Mouse (Mus musculus): Measurements from ENCODE around the gene Scube1. TPM values are rescaled to one million over a fixed set of nuclear protein-coding genes. Genes with fewer than 3 reads are reported as not detected.

Gene Scube1
- polyA plus RNA-seq, 1 experiment from 2014 or later = 12.6 TPM

- H3K27me3 ChIP-seq (replicated peaks; ENCODE audit: control insufficient read depth, insufficient read depth, low read length) = no peaks in the 10 kb centered on the region
- H3K36me3 ChIP-seq (ENCODE audit: control insufficient read depth, insufficient read depth, low read length) = peaks cover 96% of the 10 kb centered on the region
- ATAC-seq (ENCODE audit: low read depth) (no peak; the same call in 1 of the 2 replicates), DNase-seq (ENCODE audit: low spot score) (no peak)
- H3K9ac ChIP-seq (ENCODE audit: low read depth, low read length) = no peak overlapping the region
- 63% methylated on average over 7 of the region's 8 CpGs for WGBS
- no peak overlapping the region for H3K4me2 ChIP-seq (ENCODE audit: low read depth, low read length)
- no peak overlapping the region for H3K4me3 ChIP-seq (ENCODE audit: low read depth, low read length)
- H3K27ac ChIP-seq (replicated peaks; ENCODE audit: low read depth, low read length) = no peak overlapping the region
- H3K4me1 ChIP-seq (ENCODE audit: control insufficient read depth, insufficient read depth, low read length) = no peaks in the 10 kb centered on the region
- no peaks in the 10 kb centered on the region for H3K9me3 ChIP-seq (ENCODE audit: control insufficient read depth, low read length)
These were observed 141.2 kb downstream of the Scube1 start for GRCm38 (mm10) chr15:83583419-83584156.

DNA sequence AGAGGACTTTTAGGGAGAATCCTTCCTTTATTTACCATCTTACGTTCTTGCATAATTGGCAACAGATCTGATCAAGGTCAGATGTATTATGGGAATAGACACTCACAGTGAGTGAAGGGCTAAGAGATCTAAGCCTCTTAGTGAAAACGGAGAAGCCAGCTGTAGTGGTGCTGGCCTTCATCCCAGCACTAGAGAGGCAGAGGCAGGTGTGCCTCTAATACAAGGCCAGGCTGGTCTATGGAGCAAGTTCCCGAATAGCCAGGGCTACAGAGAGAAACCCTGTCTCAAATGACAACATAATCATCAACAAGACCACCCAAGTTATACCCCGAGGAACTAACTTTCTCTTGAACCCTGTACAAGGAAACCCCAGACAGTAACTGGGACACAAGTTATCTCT lies 141.9 kb downstream of the Scube1 start:
- Histone ChIP-seq H3K27ac (replicated peaks; ENCODE audit: low read depth, low read length) (no peak overlapping the region), H3K27me3 (replicated peaks; ENCODE audit: control insufficient read depth, insufficient read depth, low read length) (no peaks in the 10 kb centered on the region), H3K9ac (ENCODE audit: low read depth, low read length) (no peak overlapping the region), H3K4me2 (ENCODE audit: low read depth, low read length) (no peak overlapping the region), H3K4me3 (ENCODE audit: low read depth, low read length) (no peak overlapping the region), H3K9me3 (ENCODE audit: control insufficient read depth, low read length) (no peaks in the 10 kb centered on the region), H3K36me3 (ENCODE audit: control insufficient read depth, insufficient read depth, low read length) (peaks cover 96% of the 10 kb centered on the region), H3K4me1 (ENCODE audit: control insufficient read depth, insufficient read depth, low read length) (no peaks in the 10 kb centered on the region)
- 49% methylated on average over 4 of the region's 4 CpGs for WGBS
- DNase-seq (ENCODE audit: low spot score) = peak; percentile 55
- ATAC-seq (ENCODE audit: low read depth) = peak; percentile 42; the same call in 1 of the 2 replicates

- no peaks in the 10 kb centered on the region for H3K27me3 ChIP-seq (replicated peaks; ENCODE audit: control insufficient read depth, insufficient read depth, low read length)
- DNase-seq (ENCODE audit: low spot score) (no peak), ATAC-seq (ENCODE audit: low read depth) (no peak)
- H3K9me3 ChIP-seq (ENCODE audit: control insufficient read depth, low read length) = no peaks in the 10 kb centered on the region
- no peaks in the 10 kb centered on the region for H3K4me1 ChIP-seq (ENCODE audit: control insufficient read depth, insufficient read depth, low read length)
- H3K4me2 ChIP-seq (ENCODE audit: low read depth, low read length) = no peak overlapping the region
- H3K27ac ChIP-seq (replicated peaks; ENCODE audit: low read depth, low read length) = no peak overlapping the region
- WGBS = 88% methylated on average over 9 of the region's 9 CpGs
- H3K9ac ChIP-seq (ENCODE audit: low read depth, low read length) = no peak overlapping the region
- H3K36me3 ChIP-seq (ENCODE audit: control insufficient read depth, insufficient read depth, low read length) = peaks cover 76% of the 10 kb centered on the region
- H3K4me3 ChIP-seq (ENCODE audit: low read depth, low read length) = no peak overlapping the region
These were observed 148.2 kb downstream of the Scube1 start for GRCm38 (mm10) chr15:83576651-83577050.

DNA sequence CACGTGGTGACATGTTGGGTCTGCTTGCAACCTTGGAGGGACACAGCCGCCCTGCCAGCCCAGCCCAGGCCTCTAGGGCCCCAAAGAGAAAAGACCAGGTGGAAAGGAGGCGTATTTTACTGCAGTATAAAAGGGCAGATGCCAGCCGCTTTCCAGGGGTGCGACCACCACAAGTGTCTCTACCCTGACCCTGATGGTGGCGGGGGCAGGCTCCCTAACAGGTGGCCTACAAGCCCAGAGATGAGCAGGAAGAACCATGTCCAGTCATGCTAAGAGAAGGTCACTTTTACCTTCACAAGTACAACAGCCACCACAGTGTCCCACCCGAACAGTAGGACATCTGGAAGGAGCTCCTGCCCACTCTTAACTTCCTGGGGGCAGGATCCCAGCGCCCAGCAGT lies 149.3 kb downstream of the Scube1 start:
- Histone ChIP-seq H3K9me3 (ENCODE audit: control insufficient read depth, low read length) (no peaks in the 10 kb centered on the region), H3K27ac (replicated peaks; ENCODE audit: low read depth, low read length) (no peak overlapping the region), H3K9ac (ENCODE audit: low read depth, low read length) (no peak overlapping the region), H3K36me3 (ENCODE audit: control insufficient read depth, insufficient read depth, low read length) (peaks cover 65% of the 10 kb centered on the region), H3K27me3 (replicated peaks; ENCODE audit: control insufficient read depth, insufficient read depth, low read length) (no peaks in the 10 kb centered on the region), H3K4me1 (ENCODE audit: control insufficient read depth, insufficient read depth, low read length) (no peaks in the 10 kb centered on the region), H3K4me2 (ENCODE audit: low read depth, low read length) (no peak overlapping the region), H3K4me3 (ENCODE audit: low read depth, low read length) (no peak overlapping the region)
- WGBS = 93% methylated on average over 8 of the region's 8 CpGs
- no peak for DNase-seq (ENCODE audit: low spot score)
- no peak for ATAC-seq (ENCODE audit: low read depth)

DNA sequence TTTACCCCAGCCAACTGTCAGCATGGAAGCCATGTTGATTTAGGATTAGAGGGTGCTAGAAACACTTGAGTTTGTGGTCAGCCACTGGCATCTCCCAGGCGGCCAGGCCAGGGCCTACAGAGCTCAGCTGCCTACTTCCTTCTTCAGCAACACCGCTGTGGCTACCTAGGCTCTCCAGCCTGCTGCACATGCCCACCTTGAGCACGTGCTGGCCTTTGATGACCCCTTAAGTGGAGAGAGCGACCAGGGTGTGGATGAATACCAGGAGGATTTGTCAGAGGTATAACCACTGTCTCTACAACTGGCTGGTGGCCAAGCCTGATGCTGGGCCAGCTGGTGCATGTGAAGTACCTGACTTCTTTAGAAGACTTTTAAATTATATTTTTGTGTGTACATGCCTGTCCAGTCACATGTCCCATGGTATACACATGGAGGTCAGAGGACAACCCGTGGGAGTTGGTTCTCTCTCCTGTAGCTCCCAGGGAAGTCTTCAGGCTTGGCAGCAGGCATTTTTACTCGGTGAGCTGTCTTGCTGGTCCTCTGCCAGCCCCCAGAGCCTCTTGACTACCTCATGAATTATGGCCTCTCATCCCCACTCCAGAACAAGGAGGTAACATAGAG lies 150.0 kb downstream of the Scube1 start:
- Histone ChIP-seq H3K4me2 (ENCODE audit: low read depth, low read length) (no peak overlapping the region), H3K27me3 (replicated peaks; ENCODE audit: control insufficient read depth, insufficient read depth, low read length) (no peaks in the 10 kb centered on the region), H3K27ac (replicated peaks; ENCODE audit: low read depth, low read length) (no peak overlapping the region), H3K4me1 (ENCODE audit: control insufficient read depth, insufficient read depth, low read length) (no peaks in the 10 kb centered on the region), H3K9me3 (ENCODE audit: control insufficient read depth, low read length) (no peaks in the 10 kb centered on the region), H3K4me3 (ENCODE audit: low read depth, low read length) (no peak overlapping the region), H3K36me3 (ENCODE audit: control insufficient read depth, insufficient read depth, low read length) (peaks cover 58% of the 10 kb centered on the region), H3K9ac (ENCODE audit: low read depth, low read length) (no peak overlapping the region)
- ATAC-seq (ENCODE audit: low read depth) (no peak), DNase-seq (ENCODE audit: low spot score) (no peak)
- 77% methylated on average over 6 of the region's 6 CpGs for WGBS

GRCm38 (mm10) chr15:83573606-83574005 lies 151.2 kb downstream of the Scube1 start:
- no peak for DNase-seq (ENCODE audit: low spot score)
- no peak for ATAC-seq (ENCODE audit: low read depth)
- H3K4me2 ChIP-seq (ENCODE audit: low read depth, low read length) = no peak overlapping the region
- H3K9me3 ChIP-seq (ENCODE audit: control insufficient read depth, low read length) = no peaks in the 10 kb centered on the region
- WGBS = 96% methylated on average over 12 of the region's 12 CpGs
- no peak overlapping the region for H3K27ac ChIP-seq (replicated peaks; ENCODE audit: low read depth, low read length)
- H3K4me1 ChIP-seq (ENCODE audit: control insufficient read depth, insufficient read depth, low read length) = no peaks in the 10 kb centered on the region
- H3K9ac ChIP-seq (ENCODE audit: low read depth, low read length) = no peak overlapping the region
- no peak overlapping the region for H3K4me3 ChIP-seq (ENCODE audit: low read depth, low read length)
- H3K27me3 ChIP-seq (replicated peaks; ENCODE audit: control insufficient read depth, insufficient read depth, low read length) = no peaks in the 10 kb centered on the region
- H3K36me3 ChIP-seq (ENCODE audit: control insufficient read depth, insufficient read depth, low read length) = peaks cover 46% of the 10 kb centered on the region

DNA sequence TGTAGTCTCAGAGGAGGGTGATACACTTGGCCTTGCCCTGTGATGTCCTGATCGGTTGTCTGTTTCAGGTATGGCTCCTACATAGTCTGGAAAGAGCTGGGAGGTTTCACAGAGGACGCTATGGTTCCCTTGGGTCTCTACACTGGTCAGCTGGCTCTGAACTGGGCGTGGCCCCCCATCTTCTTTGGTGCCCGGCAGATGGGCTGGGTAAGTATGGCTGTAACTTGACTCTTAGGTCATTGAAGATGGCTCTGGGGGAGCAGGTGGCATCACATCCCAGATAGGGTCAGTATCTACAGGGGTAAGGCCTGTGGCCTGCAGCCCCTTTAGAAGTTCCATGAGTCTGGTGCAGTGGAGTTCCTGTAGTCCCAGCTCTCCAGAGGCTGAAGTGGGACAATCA lies 152.7 kb downstream of the Scube1 start:
- H3K9me3 ChIP-seq (ENCODE audit: control insufficient read depth, low read length) = no peaks in the 10 kb centered on the region
- no peak overlapping the region for H3K9ac ChIP-seq (ENCODE audit: low read depth, low read length)
- WGBS = 82% methylated on average over 4 of the region's 4 CpGs
- no peak overlapping the region for H3K27ac ChIP-seq (replicated peaks; ENCODE audit: low read depth, low read length)
- peaks cover 31% of the 10 kb centered on the region for H3K36me3 ChIP-seq (ENCODE audit: control insufficient read depth, insufficient read depth, low read length)
- ATAC-seq (ENCODE audit: low read depth) (no peak), DNase-seq (ENCODE audit: low spot score) (no peak)
- H3K4me3 ChIP-seq (ENCODE audit: low read depth, low read length) = no peak overlapping the region
- H3K4me1 ChIP-seq (ENCODE audit: control insufficient read depth, insufficient read depth, low read length) = no peaks in the 10 kb centered on the region
- H3K27me3 ChIP-seq (replicated peaks; ENCODE audit: control insufficient read depth, insufficient read depth, low read length) = no peaks in the 10 kb centered on the region
- H3K4me2 ChIP-seq (ENCODE audit: low read depth, low read length) = no peak overlapping the region

GRCm38 (mm10) chr15:83571636-83572035 lies 153.2 kb downstream of the Scube1 start:
- no peak overlapping the region for H3K4me3 ChIP-seq (ENCODE audit: low read depth, low read length)
- H3K9ac ChIP-seq (ENCODE audit: low read depth, low read length) = no peak overlapping the region
- H3K27me3 ChIP-seq (replicated peaks; ENCODE audit: control insufficient read depth, insufficient read depth, low read length) = no peaks in the 10 kb centered on the region
- DNase-seq (ENCODE audit: low spot score) = no peak
- H3K4me2 ChIP-seq (ENCODE audit: low read depth, low read length) = no peak overlapping the region
- 84% methylated on average over 5 of the region's 5 CpGs for WGBS
- peaks cover 27% of the 10 kb centered on the region for H3K36me3 ChIP-seq (ENCODE audit: control insufficient read depth, insufficient read depth, low read length)
- H3K4me1 ChIP-seq (ENCODE audit: control insufficient read depth, insufficient read depth, low read length) = no peaks in the 10 kb centered on the region
- no peak overlapping the region for H3K27ac ChIP-seq (replicated peaks; ENCODE audit: low read depth, low read length)
- no peaks in the 10 kb centered on the region for H3K9me3 ChIP-seq (ENCODE audit: control insufficient read depth, low read length)
- no peak for ATAC-seq (ENCODE audit: low read depth)

- no peak overlapping the region for H3K9ac ChIP-seq (ENCODE audit: low read depth, low read length)
- no peak overlapping the region for H3K4me3 ChIP-seq (ENCODE audit: low read depth, low read length)
- WGBS = 62% methylated on average over 2 of the region's 2 CpGs
- H3K36me3 ChIP-seq (ENCODE audit: control insufficient read depth, insufficient read depth, low read length) = peaks cover 17% of the 10 kb centered on the region; the same call in 1 of the 2 replicates
- H3K27me3 ChIP-seq (replicated peaks; ENCODE audit: control insufficient read depth, insufficient read depth, low read length) = no peaks in the 10 kb centered on the region
- DNase-seq (ENCODE audit: low spot score) = no peak
- ATAC-seq (ENCODE audit: low read depth) = no peak
- H3K4me1 ChIP-seq (ENCODE audit: control insufficient read depth, insufficient read depth, low read length) = no peaks in the 10 kb centered on the region
- no peak overlapping the region for H3K4me2 ChIP-seq (ENCODE audit: low read depth, low read length)
- no peaks in the 10 kb centered on the region for H3K9me3 ChIP-seq (ENCODE audit: control insufficient read depth, low read length)
- no peak overlapping the region for H3K27ac ChIP-seq (replicated peaks; ENCODE audit: low read depth, low read length)
These were observed 154.2 kb downstream of the Scube1 start for GRCm38 (mm10) chr15:83570641-83571040.
